Mouse (Mus musculus): ENCODE results near the gene Plscr3.
"Not testable (repeated sequence)": the region's sequence is repeated elsewhere in the genome, so short reads cannot be mapped to it uniquely, and the experiment has no call there.

The Plscr3 gene

DNA sequence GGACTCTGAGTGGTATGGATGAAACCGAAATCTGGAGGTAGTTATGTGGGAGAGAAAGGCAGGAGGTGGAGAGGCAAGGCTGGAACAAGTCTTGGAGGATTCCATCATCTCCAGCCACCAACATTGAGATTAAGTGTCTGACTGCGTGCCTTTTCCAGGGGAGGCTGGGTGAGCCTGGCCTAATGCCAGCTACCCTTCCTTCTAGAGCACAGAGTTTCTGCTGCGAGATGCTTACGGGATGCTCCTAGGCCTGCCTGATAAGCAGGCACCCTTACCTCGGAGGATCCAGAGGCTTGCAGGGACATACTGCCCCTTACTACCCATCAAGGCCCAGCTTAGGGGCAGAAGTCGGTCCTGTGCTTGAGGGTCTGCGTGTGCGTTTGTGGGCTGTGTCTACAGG is 12.6 kb upstream of the Plscr3 start:
- DNase-seq = no peak

DNA sequence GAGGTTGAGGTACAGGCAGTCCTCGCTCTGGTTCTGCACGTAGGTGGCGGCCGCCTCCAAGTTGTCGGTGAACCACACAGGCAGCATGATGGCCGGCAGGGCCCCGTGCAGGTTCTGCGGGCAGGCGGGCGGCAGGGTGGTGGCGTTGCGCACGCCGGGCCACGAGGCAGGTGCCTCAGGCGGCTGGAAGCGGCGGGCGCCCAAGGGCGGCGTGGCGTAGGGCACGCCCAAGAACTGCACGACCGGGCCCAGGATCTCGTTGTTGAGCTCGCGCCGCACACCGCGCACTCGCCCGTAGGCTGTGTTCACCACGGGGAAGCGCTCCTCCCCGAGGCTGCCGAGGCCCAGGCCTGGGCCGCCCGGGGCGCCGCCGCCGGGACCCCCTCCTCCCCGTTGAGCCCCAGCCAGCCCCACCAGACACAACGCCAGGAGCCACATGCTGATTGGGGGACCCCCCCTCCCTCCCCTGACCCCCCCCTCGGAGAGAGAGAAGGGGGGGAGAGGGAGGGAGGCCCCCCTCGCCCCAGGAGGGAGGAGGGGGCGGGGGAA is 12.1 kb upstream of the Plscr3 start:
- DNase-seq = peak; percentile 36 to 59

DNA sequence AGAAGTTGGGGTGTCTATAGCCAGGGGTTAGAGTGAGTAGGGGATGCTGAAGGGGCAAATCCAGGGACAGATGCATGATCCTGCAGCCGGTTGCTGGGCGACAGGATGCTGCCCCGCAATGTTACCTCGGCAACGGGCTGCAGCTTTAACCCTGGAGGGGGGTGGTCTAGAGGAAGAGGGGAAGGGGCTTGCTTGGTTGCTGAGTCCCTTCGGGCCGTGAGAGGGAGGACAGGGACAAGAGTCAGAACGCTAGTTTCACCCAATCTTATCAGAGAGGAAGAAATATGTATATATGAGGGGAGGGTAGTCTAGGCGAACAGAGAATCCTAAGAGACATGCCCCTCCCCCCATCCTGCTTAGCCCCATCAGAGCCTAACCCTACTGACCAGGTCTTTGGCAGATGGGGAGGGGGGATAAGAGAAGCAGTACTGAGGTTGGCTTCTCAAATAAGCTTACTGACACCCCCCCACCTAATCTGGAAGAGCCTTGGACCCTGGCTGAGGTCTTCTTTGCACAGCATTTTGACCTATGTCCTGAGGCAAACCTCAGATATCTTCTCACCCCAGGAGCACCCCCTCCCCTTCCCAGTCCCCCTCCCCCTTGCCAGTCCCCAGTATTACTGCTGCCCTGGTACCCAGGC is 10.7 kb upstream of the Plscr3 start:
- DNase-seq = no peak

DNA sequence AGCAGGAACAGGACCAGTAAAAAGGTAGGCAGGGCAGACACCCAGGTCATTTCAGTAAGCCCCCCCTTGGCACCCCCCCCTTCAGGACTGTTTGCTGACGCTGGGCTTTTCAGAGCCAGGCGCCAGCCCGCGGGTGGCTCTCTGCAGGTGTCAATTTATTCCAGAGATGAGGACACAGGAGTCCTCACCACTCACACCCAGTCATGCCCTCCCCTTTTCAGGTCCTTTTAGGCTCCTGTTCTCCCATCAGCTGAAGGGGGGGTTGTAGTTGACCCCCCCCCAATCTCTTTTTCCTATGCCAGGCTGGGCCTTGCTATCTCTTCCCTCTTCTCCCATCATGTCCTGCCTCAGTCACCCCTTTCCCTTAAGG is 10.2 kb upstream of the Plscr3 start:
- no peak for DNase-seq

DNA sequence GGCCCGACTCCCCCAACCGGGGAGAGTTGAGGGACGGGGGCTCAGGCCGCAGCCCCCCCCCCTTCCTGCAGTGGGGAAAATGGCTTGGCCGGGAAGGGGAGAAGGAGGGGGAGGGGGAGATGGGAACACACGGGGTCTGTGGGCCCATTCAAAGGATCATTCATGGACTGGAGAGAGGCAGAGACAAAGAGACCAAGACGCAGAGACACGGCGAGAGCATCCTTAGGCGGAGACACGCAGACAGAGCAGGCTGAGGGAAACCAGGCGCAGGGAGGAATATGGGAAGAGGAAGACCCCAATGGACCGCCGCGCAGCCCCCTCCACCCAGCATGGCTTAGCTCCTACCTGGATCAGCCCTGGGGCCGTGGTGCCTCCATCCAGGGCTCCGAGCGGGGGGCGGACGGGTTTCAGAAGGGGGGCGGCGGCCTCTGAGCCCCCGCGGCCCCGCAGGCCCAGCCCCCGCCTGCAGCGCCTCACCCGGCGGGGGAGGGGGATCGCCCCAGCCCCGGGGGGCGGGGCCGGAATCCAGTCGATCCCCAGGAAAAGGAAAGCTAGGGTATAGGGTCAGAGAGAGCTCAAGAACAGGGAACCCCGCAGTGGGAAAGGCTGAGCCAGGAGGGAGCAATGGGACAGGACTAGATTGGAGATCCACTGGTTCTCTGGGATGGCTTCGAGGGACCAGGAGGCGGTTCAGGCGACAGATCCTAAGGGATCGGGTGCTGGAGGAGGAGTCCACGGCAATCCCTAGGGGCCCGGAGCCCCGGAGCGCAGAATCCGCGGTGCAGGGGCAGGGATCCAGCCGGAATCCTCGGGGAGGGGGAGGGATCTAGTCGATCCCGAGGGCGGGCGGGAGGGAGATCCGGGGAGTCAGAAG is 9.2 kb upstream of the Plscr3 start:
- peak in 1 of 2 experiments; percentile 49 for DNase-seq

DNA sequence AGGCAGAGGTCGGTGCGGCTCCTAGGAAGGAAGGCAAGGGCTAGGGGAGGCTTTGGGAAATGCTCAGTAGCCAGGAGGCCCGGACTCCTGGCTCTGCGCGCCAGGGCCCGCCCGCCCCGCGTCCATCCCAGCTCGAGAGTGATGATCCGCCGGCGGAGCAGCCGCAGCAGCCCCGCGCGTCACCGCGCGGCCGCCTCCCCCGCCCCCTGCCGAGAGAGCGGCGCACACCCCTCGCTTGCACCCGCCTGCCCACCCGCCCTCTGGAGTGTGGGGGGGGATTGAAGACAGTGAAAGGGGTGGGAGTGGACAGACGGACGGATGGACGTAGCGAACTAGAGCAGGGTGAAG is 8.6 kb upstream of the Plscr3 start, which contains the start of gene Nlgn2:
TSS of gene Nlgn2 (minus strand) at position 181 of the 348 bp plus-strand sequence.
- no peak for DNase-seq

GRCm38 (mm10) chr11:69837952-69838713 is 8.0 kb upstream of the Plscr3 start, which contains the start of gene Tmem256:
Gene Tmem256 (plus strand): TSS chr11:69838514.
- DNase-seq = peak; percentile 97 to 99

GRCm38 (mm10) chr11:69838714-69839104 is 7.5 kb upstream of the Plscr3 start:
- peak; percentile 19 to 42 for DNase-seq

- peak in 1 of 2 experiments; percentile 41 for DNase-seq
Observed at GRCm38 (mm10) chr11:69846738-69847688, 837 bp downstream of the Plscr3 start.

GRCm38 (mm10) chr11:69848021-69848420 is 1.8 kb downstream of the Plscr3 start:
- DNase-seq = no peak

- DNase-seq = peak in 1 of 2 experiments; percentile 13
Observed at GRCm38 (mm10) chr11:69849128-69849527, 3.0 kb downstream of the Plscr3 start.

GRCm38 (mm10) chr11:69849884-69850283 is 3.7 kb downstream of the Plscr3 start:
- no peak for DNase-seq

- DNase-seq = no peak
Observed at GRCm38 (mm10) chr11:69850754-69851153, 4.6 kb downstream of the Plscr3 start.

DNA sequence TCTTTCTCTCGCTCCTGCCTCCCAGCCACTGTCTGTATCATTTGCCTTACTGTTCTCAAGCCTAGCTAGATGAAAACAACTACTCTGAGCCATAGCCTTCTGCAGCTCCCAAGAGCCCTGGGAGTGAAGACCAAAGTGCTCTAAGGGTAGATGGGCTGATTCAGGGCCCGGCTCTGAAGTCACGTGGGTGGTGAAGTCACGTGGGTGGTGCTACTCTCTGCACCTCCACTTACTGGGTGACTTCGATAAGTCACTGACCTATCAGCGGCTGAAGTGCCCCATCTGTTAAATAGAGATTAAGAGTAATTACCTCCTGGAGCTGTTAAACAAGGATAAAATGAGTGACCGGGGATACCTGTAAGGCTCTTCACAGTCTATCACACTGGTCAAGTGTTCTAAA is 7.8 kb downstream of the Plscr3 start:
- peak; percentile 56 to 67 for DNase-seq

GRCm38 (mm10) chr11:69854680-69855079 is 8.5 kb downstream of the Plscr3 start:
- no peak for DNase-seq

DNA sequence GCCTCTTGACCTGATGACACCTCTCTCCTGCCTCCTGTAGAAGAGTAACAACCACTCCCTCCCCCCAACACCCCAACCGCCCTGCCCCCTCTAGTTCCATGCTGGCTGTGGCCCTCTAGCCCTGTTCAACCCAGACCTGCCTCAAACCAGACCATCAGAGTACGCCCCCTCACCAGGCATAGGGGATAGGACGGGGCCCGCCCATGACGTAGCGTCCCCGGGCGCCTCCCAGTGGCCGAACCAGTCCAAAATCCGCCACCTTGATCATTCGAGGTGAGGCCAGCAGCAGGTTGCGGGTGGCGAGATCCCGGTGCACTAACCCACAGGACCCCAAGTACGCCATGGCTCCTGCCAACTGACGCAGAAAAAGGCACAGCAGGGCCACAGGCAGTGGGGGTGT is 9.2 kb downstream of the Plscr3 start:
- DNase-seq = peak; percentile 31 to 78

GRCm38 (mm10) chr11:69858113-69858998 is 12.2 kb downstream of the Plscr3 start, which contains the start of gene Tnk1:
Gene Tnk1 (minus strand): TSS chr11:69858730.
- DNase-seq = peak; percentile 72 to 75

DNA sequence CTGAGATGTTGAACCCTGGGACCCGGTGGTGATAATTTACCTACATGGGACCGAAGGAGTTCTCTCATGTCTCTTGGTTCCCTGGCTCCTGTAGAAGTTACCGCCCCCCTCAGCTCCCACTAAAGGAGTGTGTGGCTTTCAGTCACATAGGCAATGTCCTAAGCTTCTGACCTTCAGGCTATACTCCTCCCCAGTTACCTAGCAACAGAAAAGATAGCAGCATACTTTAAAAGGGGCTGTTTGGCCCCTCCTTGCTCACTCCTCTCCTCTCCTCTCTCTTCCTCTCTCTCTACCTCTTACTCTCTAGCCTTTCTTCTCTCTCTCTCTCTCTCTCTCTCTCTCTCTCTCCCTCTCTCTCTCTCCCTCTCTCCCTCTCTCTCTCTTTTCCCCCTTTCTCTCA is 17.6 kb downstream of the Plscr3 start:
- not testable (repeated sequence) for DNase-seq

GRCm38 (mm10) chr11:69864138-69864860 is 18.1 kb downstream of the Plscr3 start:
- DNase-seq = no peak

DNA sequence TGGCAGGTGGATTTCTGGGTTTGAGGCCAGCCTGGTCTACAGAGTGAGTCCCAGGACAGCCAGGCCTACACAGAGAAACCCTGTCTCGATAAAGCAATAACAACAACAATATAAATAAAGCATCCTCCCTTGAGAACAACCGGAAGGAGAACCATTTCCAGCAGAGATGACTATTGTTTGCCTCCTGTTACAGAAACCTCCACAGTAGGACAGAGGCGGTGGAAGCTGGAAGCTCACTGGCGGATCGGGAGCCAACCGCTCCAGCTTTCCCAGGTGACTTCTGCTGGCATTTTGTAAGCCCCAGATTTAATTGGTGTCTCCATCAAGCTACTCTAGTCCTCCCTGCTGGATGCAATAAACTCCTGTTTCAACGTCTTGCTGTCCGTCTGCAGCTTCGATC is 19.4 kb downstream of the Plscr3 start:
- DNase-seq = no peak
